Mouse (Mus musculus) c-Kit-negative CD71-positive TER-119-positive erythroid progenitor cells, embryonic 14.5 days (primary cell): ENCODE measurements around the gene Atxn7l1.

Experiments
- DNase-seq: peaks from one replicate; pipeline ENCODE4 v3.0.0-alpha.2; 2013; ENCODE audit warnings: low read depth, low spot score

Gene Atxn7l1

DNA sequence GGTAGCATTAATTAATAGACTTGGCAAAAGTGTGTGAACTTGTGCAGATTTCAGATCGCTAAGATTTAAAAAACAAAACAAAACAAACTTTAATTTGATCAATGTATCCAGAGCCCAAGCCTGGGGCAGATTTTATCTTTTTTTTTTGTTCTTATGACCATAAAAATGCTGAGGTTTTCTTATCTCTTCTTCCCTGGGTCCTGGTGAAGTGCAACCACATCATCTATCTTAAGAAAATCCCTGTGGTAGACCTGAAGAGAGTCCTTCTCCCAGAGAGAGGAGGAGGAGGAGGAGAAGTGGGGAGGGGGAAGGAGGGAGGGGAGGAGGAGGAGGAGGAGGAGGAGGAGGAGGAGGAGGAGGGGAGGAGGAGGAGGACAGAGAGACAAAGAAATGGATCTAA lies 78.5 kb downstream of the Atxn7l1 start:
- no peak for DNase-seq

DNA sequence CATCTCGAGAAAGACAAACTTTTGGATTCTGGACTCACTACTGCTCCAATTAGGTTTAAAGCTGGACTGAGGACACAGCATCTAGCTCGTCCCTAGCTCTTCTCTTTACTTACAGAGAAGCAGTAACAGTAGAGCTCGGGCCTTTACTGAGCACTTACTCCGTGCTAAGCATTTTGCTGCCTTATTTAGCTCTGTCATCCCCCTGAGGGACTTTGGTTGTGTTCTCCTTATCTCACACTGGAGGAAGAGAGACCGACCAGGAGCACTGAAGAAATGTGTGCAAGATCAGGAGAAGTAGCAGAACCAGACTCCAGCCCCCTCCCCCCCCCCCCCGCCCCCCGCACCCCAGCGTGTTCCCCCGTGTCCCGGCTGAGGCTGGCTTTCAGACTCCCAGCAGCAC lies 79.1 kb downstream of the Atxn7l1 start:
- DNase-seq = no peak

DNA sequence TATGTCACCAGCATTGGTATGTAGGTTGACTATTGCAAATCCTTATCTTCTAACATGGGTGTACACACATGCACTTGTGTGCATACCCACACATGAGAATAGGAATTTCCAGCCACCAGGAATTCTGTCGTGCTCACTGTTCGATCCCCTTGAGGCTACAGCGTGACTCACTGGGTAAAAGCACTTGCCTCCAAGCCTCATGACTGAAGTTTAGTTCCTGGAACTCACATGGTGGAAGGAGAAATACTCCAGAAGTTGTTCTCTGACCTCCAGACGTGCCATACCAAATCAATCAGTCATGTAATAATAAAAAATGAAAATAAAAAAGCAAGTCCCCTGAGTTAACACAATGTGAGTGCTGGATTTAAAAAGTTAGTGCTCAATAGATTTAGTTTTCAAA lies 87.8 kb downstream of the Atxn7l1 start:
- no peak for DNase-seq

DNA sequence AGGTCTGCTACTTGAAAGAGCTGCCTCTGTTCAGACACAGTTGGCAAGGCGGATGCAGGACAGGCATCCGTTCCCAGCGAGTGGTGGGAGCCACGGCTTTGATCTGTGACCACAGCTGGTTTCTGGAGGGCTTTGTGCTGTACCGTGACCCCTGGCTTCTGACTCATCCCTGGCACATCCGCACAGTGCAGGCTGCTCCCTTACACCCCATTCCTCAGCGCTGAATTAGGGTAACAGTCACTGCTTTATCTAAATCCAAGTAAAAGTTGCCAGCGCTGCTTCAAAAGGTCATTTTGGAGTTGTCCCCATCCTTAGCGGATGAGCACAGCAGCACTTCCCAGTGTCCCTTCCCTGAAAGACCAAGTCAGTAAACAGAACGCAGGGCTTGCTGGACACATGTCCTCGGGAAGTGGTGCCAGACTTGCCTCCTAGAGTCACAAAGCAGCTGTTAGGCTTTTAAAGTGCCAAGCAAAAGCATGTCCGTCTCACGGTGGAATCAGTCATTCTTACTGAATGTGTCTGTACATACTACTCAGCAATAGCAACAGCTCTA lies 88.4 kb downstream of the Atxn7l1 start:
- no peak for DNase-seq

DNA sequence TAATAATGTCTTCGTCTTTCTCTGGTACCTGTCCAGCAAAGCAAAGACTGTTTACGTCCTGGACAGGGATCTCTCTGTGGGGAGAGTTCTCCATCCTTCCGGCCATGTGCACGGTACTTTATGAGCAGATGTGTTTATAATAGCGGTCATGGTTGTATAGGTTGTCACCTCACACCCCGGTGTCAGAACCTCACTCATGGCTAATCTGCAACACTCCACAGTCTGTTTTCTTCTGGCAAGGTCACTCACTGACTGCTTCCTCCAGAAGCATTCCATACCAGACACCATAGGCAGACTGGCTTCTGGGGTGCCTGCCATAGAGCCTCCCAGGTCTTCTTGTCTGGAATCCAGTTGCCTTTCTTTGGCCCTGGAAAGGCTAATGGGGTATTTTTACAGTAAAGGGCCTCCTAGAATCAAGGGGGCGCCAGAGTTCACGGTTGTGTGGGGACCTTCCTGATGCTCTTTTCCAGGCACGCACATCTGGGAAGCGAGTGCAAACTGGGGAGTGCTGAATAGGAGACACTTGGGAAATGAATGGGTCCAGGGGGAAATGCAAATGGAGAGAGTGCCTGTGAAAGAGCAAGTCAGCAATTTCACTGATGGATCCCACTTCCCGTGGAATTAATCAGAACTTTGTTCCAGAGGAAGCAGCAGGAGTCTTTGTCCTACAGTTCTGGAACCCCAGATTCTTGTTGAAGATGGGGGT lies 89.0 kb downstream of the Atxn7l1 start:
- DNase-seq = no peak

DNA sequence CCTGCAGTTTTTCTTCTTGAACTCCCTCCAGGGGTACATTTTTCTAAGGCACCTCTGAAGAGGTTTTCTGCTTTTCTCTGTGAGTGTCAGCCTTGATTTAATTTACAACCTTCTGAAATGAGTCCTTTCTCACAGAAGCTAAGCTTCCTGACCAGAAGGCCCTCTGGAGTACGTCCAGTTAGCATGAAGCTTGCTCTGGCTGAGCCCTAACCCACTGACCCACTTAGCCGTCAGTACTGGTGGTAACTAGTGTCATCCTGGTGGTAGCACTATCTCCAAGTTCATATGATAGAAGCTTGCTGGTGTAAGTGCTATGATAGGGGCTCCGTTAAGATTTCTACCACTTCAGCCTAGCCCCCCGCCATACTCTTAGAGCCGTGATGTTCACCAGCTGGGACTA lies 89.6 kb downstream of the Atxn7l1 start:
- DNase-seq = no peak

DNA sequence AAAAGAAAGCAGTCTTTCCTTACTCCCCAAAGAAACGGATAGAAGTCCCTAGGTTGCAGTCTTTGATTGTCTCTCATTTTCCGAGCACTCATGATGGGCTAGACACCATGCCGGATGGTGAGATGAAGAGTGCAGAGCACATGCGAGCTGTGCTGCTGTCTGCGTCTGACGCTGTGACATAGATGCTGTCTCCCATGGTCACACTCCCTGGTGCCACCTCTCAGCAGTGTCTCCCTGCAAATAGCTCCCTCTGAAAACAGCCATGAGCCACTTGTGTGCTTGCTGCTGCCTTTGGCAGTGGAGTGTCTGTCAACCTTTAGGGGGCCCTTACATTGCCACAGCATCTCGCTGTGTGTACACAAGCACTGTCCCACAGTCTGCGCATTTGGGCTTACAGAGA lies 95.2 kb downstream of the Atxn7l1 start:
- no peak for DNase-seq

DNA sequence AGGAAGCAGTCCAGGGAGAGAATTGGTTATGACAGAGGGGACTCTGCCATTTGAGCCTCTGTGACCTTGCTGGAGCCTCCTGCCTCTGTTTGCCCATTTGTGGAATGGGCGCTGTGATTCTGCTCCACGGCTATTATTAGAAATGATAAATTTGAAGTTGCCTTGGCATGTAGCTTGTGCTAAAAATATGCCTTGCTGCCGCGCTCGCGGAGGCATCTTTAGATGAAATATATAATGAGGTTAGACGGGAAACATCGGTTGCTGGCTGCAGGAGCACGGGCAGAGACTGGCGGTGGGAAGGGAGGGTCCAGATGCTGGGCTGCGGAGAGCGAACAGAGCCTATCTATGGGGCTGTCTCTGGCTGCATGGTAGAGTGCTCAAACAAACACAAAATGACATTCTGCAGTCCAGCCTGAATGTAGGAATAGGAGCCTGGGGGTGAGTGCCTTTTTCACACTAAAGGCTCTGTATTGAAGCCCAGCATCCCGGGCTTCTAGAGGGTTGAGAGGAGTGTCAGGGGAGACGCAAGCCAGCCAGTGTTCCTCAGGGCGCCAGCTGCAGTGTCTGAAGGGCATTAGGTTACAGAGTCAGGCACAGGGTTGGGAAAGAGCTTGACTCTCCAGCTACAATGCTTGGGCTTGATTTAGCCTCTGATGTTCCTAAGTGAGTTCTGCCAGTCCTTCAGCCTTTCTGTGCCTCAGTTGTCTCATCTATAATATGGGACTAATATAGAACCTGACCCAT lies 96.8 kb downstream of the Atxn7l1 start:
- no peak for DNase-seq

DNA sequence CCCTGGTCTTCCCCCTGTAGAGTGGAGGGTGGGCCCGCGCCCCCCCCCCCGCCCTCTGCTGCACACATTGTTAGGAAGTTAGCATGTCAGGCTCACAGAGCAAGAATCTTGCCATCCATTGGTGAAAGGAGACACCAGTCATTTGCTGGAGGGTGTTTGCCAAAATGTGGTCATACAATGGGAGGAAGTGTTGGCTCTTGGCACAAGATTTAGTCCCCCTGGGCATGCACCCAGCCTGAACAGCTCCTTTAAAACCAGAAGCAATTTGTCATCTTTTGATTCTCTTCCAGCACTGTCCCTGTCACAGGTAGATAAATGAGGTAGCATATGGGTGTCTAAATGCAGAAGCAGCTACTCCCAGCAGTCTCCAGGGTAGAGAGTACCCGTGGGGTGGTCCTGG lies 98.0 kb downstream of the Atxn7l1 start:
- no peak for DNase-seq

DNA sequence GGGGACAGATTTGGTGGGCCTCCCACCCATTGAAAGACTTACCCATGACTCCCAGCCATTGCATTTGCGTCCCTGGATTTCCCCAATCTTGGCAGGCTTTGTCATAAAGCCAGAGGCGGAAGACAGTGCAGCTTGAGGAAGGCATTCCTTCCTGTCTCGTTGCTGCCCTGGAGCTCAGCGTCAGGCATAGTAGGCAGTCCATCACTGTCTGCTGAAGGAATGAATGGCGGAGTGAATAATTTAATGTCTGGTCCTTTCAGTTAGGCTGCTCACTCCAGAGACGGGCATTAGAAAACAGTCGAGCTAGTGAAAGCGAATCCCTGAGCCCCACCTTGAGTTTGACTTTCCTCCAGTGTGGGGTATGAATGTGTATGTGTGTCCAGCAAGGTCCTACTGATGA lies 99.4 kb downstream of the Atxn7l1 start:
- no peak for DNase-seq

DNA sequence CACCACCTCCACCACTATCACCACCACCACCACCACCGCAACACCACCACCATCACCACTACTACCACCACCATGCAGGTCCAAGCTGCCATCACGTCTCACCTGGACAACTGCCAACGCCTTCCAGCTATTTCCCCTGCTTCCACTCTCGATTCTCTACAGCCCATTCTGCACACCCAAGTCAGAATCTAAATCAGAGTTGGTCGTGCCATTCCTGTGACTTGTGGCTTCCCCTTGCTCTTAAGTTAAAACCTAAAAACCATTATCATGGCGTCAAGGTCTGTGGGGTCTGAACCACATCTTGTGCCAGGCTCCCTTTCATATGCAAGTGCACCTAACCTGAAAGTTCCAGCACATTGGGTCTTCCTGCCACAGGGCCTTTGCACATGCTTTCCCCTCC lies 102.7 kb downstream of the Atxn7l1 start:
- no peak for DNase-seq

DNA sequence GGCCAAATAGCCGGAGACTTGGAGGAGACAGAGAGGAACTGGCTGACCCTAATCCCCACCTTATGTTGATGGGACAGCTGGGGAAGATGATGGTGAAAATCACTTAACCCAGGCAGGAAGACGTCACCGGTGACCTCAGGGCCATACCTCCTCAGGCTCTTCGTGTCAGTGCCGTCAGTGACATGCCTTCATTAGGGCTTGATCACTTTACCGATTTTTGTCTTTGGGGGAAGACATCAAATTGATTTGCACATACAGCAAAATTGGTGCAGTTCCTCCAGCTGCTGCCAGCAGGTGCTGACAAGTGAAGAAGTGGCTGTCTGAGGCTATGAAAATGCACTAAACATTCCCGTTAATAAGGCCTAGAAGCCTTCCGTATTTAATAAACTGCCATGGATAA lies 103.9 kb downstream of the Atxn7l1 start:
- no peak for DNase-seq

DNA sequence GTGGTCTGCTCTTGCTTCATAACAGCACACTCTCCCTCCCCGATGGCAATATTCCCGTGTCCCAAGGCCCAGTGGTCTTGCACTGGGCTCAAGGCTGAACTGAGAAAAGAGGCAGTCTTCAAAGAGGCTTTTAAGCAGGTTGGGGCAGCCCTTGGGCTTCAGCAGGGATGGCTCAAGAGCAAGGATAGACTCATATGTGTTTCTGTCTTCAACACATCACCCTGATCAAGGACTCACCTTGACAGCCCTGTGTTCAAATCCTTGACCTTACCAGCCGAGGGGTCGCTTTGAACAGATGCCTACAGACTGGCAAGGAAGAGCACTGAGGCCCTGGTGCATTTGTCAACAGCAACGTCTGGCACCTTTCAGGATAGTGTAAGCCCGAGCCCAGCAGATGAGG lies 105.1 kb downstream of the Atxn7l1 start:
- DNase-seq = no peak

DNA sequence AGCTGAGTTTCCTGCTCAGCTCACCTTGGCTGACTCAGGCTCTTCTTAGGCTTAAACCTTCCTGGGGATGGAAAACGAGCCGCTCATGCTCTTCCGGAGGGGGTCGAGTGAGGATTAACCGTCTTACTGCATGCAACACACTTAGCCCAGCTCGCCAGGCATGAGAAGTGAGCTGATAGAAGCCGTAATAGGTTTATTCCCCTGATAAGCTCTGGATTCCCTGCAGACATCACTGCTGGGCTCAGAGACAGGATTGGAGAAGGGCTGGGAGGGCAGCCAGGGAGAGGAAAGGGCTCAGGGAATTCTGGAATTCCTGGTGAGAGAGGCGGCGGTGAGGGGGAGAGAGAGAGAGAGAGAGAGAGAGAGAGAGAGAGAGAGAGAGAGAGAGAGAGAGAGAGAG lies 105.7 kb downstream of the Atxn7l1 start:
- no peak for DNase-seq

DNA sequence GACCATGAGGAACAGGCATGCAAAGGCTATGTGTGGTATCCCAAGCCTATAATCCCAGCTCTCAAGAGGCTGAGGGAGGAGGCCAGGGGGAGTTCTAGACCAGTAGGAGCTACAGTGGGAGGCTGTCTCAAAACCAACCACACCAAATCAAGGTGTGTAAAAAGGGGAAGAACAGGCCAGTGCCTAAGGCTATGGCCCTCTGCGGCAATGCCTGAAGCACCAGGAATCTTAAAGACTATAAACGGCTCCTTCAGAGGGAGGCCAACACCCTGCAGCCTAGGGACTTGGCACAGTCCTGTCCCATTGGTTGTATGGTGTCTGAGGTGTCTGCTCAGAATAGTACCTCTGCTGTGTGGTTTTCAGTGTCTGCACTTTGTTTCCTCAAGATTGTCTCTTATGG lies 107.8 kb downstream of the Atxn7l1 start:
- no peak for DNase-seq

DNA sequence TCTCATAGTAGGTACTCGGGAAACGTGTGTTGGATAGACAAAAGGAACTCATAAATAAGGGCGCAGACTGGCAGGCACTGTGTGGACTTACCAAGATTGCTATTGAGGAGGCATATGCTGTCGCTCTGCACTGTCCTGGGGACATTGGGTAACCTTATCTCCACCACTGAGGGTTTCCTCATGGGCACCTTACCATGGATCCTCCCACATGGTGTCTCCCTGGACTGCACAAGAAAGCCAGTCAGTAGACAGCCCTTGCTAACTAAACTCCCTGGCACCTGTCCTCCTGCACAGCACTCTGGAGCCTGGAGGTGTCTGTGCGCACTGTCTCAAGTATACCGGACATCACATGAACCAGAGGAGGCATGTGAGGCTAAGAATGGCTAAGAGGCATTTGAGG lies 108.9 kb downstream of the Atxn7l1 start:
- no peak for DNase-seq

DNA sequence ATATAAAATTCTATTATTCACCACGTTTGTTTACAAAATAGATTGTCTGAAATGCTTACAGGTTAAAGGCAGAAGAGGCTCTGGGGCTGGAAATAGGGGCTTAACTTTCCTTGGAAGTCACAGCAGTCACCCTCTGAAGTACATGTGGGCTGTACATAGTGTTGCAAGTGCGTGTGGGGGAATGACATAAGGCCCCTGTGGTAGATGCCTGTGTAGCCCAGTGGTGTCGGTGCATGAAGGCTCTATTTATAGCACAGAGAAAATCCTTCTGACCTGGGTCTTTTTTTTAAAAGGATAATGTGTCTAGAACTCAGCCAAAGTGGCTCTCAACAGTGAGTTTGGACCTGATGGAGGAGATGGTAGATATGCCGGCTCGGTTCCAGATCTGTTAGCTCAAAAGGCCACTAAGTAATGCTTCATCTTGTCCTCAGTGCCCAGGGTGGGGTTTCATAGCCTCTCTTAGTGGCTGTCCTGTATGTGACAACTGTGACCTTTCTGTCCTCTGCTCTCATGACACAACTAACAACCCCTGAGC lies 111.6 kb downstream of the Atxn7l1 start:
- no peak for DNase-seq

DNA sequence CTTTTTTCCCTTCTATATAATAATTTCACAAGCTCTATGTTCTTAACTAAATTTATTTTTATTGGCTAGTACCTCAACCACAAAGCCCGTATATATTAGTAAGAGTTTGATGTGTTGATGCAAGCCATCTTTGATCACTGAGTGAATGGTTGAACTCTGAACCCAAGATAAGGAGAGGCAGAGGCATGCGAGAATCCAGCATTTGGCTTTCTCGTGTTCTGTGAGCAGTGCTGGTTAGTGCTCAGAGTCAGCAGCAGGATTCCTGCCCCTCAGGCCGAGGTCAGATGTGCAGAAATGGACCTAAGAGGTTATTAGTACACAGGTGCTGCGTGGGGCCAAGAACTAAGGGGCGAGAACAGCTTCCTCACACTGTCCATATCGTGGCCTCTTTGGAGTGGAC lies 113.1 kb downstream of the Atxn7l1 start:
- DNase-seq = no peak

DNA sequence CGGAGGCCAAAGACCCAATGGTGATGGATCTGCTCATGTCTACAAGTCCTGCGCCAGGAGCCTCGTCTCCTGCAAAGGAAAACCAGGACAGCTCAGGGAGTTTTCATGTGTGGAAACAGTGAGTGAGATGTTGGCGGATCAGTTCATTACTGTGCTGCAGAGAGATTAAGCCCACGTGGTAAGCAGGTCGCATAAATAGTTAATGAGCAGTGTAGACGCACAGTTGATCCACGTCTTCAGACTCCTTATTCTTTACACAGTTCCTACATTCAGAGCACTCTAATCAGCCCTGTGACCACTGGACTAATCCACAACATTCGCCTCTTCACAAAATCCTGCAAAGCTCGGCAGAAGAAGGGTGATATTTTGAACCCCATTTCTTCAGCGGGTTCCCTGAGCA lies 118.4 kb downstream of the Atxn7l1 start:
- DNase-seq = no peak

DNA sequence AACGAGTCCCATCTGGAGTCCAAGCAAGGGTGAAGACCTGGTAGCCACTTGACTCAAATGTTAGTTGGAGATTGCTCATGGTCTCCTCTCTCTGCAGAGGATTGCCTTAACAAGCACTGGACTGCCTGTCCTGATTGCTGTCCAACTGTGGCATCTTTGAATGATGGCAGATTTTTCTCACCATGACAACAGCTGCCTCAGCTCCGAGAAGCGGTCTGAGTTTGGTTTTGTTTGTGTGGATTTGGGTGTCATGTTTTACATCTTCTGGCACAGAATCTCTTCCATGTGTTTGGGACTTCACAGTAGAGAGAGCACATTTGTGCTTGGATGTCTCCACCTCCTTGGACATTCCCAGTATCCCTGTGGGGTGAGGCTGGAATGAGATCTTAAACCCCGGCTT lies 120.5 kb downstream of the Atxn7l1 start:
- DNase-seq = no peak

DNA sequence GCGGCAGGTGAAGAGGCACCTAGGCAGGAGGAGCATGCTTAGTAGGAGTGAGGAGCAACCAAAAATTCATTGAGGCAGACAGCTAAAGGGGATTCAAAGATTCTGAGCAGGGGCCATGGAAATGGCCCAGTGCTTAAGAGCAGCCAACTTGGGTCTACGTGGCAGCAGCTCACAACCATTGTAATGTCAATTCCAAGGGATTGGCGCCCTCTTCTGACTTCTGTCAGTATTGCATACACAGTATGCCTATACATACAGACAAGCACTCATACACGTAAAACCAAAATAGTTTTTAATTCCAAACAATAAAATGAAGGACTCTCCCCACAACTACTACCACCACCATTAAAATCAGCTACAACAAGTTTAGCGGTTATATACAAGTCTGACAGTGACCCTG lies 122.2 kb downstream of the Atxn7l1 start:
- peak; percentile 67 for DNase-seq

DNA sequence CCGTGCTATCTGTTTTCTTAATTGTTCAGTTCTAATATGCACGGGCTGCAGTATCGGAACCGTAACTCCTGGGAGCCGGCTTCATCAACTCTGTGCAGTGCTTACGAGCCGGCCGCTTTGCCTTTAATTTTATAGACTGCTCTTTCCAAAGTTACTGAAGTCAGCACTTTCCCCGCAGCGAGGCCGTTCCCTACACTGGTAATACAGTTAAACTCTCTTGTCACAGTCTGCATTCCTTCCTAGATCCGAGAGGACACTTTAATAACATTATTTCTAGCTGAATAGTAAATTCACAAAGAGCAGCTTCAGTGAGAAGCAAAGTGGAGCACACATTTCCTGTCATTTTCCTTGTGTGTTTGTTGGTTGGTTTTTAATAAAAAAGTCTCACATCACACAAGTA lies 124.4 kb downstream of the Atxn7l1 start:
- DNase-seq = no peak

DNA sequence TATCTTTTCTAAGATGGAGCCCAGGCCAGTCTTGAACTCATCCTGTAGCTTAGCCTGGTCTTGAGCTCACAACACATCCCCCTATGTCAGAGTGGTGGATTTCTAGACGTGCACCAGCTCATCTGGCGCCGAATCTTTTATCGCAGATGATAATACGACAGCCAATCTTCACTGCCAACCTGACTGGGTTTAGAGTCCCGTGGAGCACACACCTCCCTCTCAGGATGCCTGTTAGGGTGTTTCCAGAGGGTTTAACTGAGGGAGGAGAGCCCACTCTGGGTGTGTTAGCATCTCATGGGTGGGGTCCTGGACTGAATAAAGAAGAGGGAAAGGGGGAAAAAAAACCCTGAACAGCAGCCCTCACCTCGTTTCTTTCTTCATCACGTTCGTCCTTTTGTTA lies 124.9 kb downstream of the Atxn7l1 start:
- DNase-seq = no peak
